Mouse (Mus musculus) heart, embryonic 11.5 days (tissue): ENCODE measurements around the gene Elk3. TPM values are rescaled to one million over a fixed set of nuclear protein-coding genes. Genes with fewer than 3 reads are reported as not detected.

Experiments
- ATAC-seq: fragments of 200-750 bp; cut with Nextera tagmentation; replicated peaks from 2 replicates; pipeline ENCODE4 v1.8.0; 2017; ENCODE audit warnings: moderate library complexity; ENCODE audit not compliant: insufficient number of reproducible peaks, low FRiP score, low TSS enrichment
- H3K27ac ChIP-seq: fragments of 300-500 bp; sonication (generic); 2 replicates; pipeline ENCODE4 v1.5.1; 2014; ENCODE audit warnings: mild to moderate bottlenecking, low read depth, low read length
- H3K27me3 ChIP-seq: fragments of 300-500 bp; sonication (generic); 2 replicates; pipeline ENCODE4 v1.6.1; 2014; ENCODE audit warnings: mild to moderate bottlenecking, low read length, mixed read lengths; ENCODE audit not compliant: control insufficient read depth, insufficient read depth
- H3K36me3 ChIP-seq: fragments of 300-500 bp; sonication (generic); 2 replicates; pipeline ENCODE4 v1.6.1; 2014; ENCODE audit warnings: mild to moderate bottlenecking, low read length, moderate library complexity, mixed read lengths; ENCODE audit not compliant: control insufficient read depth, insufficient read depth
- H3K4me1 ChIP-seq: fragments of 300-500 bp; sonication (generic); 2 replicates; pipeline ENCODE4 v1.6.1; 2014; ENCODE audit warnings: low read length; ENCODE audit not compliant: control insufficient read depth, insufficient read depth
- H3K4me2 ChIP-seq: fragments of 300-500 bp; sonication (generic); 2 replicates; pipeline ENCODE4 v1.6.1; 2014; ENCODE audit warnings: mild to moderate bottlenecking, moderate library complexity
- H3K4me3 ChIP-seq: fragments of 300-500 bp; sonication (generic); 2 replicates; pipeline ENCODE4 v1.5.1; 2014; ENCODE audit warnings: low read depth, low read length
- H3K9ac ChIP-seq: fragments of 300-500 bp; sonication (generic); 2 replicates; pipeline ENCODE4 v1.6.1; 2014; ENCODE audit warnings: mild to moderate bottlenecking, low read depth, low read length, moderate library complexity
- H3K9me3 ChIP-seq: fragments of 300-500 bp; sonication (generic); replicated peaks from 2 replicates; pipeline ENCODE4 v1.6.1; 2016; ENCODE audit warnings: low read length; ENCODE audit not compliant: control insufficient read depth
- WGBS: fragments of 180-500 bp; shearing (Covaris S2); extraction: QIAGEN DNeasy Blood & Tissue Kit; methylation state at CpG from one replicate; pipeline ENCODE4 v1.1.7; 2014; ENCODE audit not compliant: insufficient replicate concordance; 5-methylcytosine and 5-hydroxymethylcytosine counted together
- polyA plus RNA-seq: library from polyadenylated mRNA; unstranded; fragments of >200 nt; fragmentation: Nextera tagmentation; extraction: Ambion mirVana; gene quantifications from 2 replicates; pipeline ENCODE4 v1.2.1, GENCODE M21; 2014

The Elk3 gene
- polyA plus RNA-seq, 1 experiment from 2014 or later: 42.1 TPM

DNA sequence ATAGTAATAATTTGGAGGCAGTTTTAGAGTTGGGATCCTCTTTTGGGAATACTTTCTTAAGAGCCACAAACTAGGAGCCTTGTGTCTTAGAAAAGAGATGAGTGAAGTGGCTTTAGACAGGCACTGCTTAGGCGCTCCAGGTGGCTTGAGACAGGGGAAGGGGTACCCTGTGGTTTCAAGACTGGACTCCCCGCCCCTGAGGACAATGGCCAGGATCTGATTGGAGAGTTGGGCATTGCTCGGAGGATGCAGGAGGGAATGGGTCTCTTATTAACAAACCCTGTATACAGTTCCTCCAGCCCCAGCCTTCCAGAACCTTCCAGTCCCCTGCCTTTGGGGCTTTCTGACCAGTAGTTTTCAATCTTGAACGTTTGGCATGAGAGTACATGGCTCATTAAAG lies 641 bp upstream of the Elk3 start:
- Histone ChIP-seq H3K27ac (peak overlapping the region; percentile 97), H3K36me3 (no peaks in the 10 kb centered on the region), H3K4me1 (no peaks in the 10 kb centered on the region), H3K27me3 (no peaks in the 10 kb centered on the region), H3K9ac (no peak overlapping the region), H3K4me2 (peak overlapping the region; percentile 94), H3K9me3 (no peaks in the 10 kb centered on the region), H3K4me3 (no peak overlapping the region)
- WGBS: 14% methylated on average over 4 of the region's 4 CpGs
- ATAC-seq: no peak

DNA sequence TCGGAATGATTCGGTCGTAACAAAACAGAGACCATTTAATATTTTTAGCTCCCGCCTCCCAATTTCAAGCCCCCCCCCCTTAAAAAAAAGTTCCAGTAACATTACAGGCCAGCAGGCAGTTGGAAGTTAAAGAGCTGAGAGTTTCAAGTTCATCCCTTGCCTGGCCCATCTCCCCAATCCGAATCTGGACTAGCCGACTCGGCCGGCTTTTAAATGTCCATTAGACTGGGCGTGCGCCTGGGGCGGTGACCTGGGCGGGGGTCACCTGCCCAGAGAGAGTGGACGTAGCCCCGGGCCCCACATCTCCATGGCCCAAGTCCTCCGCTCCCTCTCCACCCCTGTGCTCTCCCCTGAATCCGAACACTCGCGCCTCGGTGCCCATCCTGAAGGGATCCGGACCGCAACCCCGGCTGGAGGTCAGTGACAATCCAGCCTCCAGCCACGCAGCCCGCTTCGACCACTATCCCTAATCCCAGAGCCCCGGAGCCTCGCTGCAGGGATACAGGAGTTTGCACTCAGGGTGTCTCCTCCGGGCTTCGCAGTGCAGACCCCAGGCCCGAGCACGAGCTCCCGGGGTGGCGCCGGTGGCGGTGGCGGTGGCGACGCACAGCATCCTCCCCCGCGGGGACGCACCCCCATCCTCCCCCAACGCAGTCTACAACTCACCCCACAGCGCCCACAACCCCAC lies 857 bp downstream of the Elk3 start:
- H3K9ac ChIP-seq: peak overlapping the region; percentile 93
- H3K27me3 ChIP-seq: no peaks in the 10 kb centered on the region
- no peaks in the 10 kb centered on the region for H3K9me3 ChIP-seq
- under 1% methylated on average over 42 of the region's 43 CpGs for WGBS
- peak overlapping the region; percentile 77 for H3K4me3 ChIP-seq
- 0 out of 2 replicates have a peak, but pooled peaks have one; percentile 36 for ATAC-seq
- no peaks in the 10 kb centered on the region for H3K36me3 ChIP-seq
- H3K27ac ChIP-seq: peak overlapping the region; percentile 97
- H3K4me1 ChIP-seq: no peaks in the 10 kb centered on the region
- peak overlapping the region; percentile 94 for H3K4me2 ChIP-seq

DNA sequence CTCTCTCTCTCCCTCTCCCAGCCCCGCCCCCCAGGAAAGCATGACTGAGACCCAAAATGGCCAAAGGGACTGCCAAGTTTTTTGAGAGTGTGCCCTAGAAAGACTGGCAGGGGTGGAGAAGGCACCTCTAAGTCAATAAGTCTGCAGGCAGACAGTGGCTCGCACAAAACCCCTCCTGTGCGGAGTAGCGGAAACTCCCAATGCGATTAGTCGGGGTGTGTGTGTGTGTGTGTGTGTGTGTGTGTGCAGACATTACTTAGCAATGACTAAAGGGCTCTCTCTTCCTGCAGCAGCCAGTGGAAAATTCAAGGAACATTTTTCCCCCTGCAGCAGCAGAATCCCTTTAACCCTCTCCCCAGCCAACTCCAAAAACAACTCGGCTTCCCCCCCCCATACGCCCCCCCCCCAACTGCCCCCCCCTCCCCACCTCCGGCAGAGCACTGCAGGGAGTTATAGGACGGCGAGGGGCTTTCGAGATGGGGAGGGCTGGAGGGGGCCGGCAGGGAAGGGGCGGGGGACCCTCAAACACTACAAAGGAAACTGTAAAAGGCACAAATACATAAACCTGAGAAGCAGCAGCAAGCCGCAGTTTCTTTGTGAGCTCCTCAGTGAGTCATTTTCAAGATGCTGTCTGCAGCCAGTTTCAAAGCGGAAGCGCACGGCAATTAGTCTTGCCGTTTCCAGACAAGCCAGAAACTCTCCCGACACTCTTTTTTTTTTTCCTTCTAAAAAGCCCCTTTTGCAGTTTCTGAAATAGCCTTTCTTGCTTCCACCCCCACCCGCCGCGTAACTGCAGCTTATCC lies 1.6 kb downstream of the Elk3 start:
- Histone ChIP-seq H3K9ac (peak overlapping the region; percentile 93), H3K27ac (peak overlapping the region; percentile 97), H3K9me3 (no peaks in the 10 kb centered on the region), H3K4me3 (peak overlapping the region; percentile 77), H3K36me3 (no peaks in the 10 kb centered on the region), H3K4me1 (no peaks in the 10 kb centered on the region), H3K27me3 (no peaks in the 10 kb centered on the region), H3K4me2 (peak overlapping the region; percentile 94)
- 0 out of 2 replicates have a peak, but pooled peaks have one; percentile 29 for ATAC-seq
- WGBS: under 1% methylated on average over 18 of the region's 23 CpGs

DNA sequence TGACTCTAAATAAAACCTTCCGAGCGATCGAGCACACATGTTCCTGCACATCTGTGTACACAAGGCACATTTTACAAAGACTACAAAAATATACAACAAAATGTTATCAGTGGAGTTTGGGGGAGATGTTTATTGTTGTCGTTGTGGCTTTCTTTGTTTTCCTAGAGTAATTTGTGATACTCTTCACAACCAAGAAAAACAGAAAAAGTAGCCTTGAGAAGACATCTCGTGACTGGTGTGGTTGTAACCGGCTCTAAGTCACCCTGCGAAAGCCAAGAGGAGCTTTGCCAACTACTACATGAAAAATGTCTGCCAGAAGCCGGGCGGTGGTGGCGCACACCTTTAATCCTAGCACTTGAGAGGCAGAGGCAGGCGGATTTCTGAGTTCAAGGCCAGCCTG lies 4.6 kb downstream of the Elk3 start:
- no peak for ATAC-seq
- Histone ChIP-seq H3K27me3 (no peaks in the 10 kb centered on the region), H3K4me1 (0 out of 2 replicates have a peak, but pooled peaks cover 2% of the 10 kb centered on the region), H3K27ac (no peak overlapping the region), H3K4me3 (no peak overlapping the region), H3K36me3 (no peaks in the 10 kb centered on the region), H3K9me3 (no peaks in the 10 kb centered on the region), H3K4me2 (peak overlapping the region; percentile 12), H3K9ac (no peak overlapping the region)
- 82% methylated on average over 11 of the region's 11 CpGs for WGBS

DNA sequence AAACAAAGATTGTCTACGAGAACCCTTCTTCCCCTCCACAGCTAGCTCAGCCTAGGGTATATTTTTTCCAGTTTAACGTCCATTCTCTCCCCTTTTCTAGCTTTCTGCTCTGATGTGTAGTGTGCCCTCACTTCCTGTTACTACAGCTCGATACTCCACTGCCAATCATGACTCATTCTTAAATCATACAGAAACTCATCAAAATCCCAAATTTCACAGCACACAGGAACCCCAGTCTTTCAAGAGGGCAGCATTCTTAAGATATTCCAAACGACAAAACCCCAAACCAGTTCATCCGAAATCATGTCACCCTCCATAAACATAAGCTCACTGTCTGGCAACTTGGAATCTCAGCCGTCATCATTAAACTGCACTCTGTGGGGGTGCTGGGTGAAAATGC lies 5.0 kb downstream of the Elk3 start:
- Histone ChIP-seq H3K9me3 (no peaks in the 10 kb centered on the region), H3K9ac (no peak overlapping the region), H3K27me3 (no peaks in the 10 kb centered on the region), H3K4me2 (peak overlapping the region; percentile 12), H3K36me3 (no peaks in the 10 kb centered on the region), H3K4me3 (no peak overlapping the region), H3K4me1 (0 out of 2 replicates have a peak, but pooled peaks cover 2% of the 10 kb centered on the region), H3K27ac (no peak overlapping the region)
- ATAC-seq: no peak
- WGBS: 56% methylated on average over 6 of the region's 6 CpGs

DNA sequence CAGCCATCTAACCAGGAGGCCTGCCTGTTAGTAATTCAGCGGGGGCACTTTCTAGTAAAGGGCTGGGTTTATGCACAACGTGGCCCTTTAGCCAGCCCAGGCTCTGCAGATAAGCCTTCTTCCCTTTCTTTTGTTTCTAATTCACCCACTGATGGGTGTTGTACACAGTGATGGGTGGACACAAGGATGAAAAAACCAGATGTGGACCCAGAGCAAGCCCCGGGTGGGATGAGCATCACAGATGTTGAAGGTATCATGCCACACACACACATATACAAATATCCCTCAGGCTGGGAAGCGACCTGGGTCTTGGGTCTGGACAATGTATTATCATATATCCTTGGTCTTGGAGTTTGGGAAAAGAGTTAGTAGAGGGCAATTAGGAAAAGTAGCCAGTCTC lies 7.7 kb downstream of the Elk3 start:
- H3K27ac ChIP-seq: no peak overlapping the region
- H3K27me3 ChIP-seq: no peaks in the 10 kb centered on the region
- no peaks in the 10 kb centered on the region for H3K36me3 ChIP-seq
- peak overlapping the region; percentile 20; the same call in 1 of the 2 replicates for H3K4me2 ChIP-seq
- 62% methylated on average over 4 of the region's 4 CpGs for WGBS
- no peak overlapping the region for H3K9ac ChIP-seq
- H3K4me3 ChIP-seq: no peak overlapping the region
- H3K4me1 ChIP-seq: peaks cover 10% of the 10 kb centered on the region
- no peaks in the 10 kb centered on the region for H3K9me3 ChIP-seq
- ATAC-seq: no peak

DNA sequence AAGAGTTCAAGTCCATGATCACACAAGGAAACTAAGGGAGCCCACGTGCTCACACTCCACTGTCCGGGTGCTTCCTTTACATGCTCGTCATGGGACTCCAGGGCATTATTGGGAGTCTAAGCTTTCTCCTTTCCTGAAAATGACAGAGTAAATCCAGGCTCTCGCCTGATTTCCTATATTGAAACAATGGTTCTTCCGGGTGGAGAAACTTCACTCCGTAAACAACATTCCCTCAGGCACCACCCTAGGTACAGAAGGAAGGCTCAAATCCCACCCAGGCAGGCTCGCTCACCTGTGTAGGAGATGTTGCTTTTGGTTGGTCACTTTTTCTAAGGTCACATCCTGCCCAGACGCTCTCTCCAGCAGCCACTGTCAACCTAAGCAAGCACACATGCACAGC lies 9.1 kb downstream of the Elk3 start:
- no peak overlapping the region for H3K9ac ChIP-seq
- no peak overlapping the region for H3K4me2 ChIP-seq
- no peaks in the 10 kb centered on the region for H3K9me3 ChIP-seq
- no peaks in the 10 kb centered on the region for H3K36me3 ChIP-seq
- H3K27ac ChIP-seq: no peak overlapping the region
- peaks cover 18% of the 10 kb centered on the region for H3K4me1 ChIP-seq
- no peak for ATAC-seq
- 66% methylated on average over 8 of the region's 8 CpGs for WGBS
- no peak overlapping the region for H3K4me3 ChIP-seq
- H3K27me3 ChIP-seq: no peaks in the 10 kb centered on the region

DNA sequence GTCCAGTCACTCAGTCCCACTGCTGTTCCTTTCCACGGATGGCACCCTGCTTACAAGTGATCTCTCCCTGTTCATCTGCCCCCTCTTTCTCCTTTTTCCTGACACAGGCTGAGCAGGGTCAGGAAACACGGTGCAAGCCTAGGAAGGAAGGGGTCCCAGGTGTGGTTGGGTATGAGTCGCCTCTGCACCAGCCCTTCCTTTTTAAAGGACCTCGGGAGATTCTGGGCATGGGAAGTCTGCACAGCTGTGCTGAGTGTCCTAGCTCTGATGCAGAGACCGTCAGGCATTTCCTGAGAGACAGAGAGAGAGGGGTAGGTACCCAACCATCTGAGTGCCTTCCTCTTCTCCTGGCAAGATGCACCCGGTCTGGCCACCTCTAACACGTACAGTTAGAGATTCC lies 12.7 kb downstream of the Elk3 start:
- ATAC-seq: no peak
- H3K36me3 ChIP-seq: no peaks in the 10 kb centered on the region
- no peaks in the 10 kb centered on the region for H3K9me3 ChIP-seq
- peaks cover 38% of the 10 kb centered on the region for H3K4me1 ChIP-seq
- 45% methylated on average over 7 of the region's 7 CpGs for WGBS
- H3K4me3 ChIP-seq: no peak overlapping the region
- peak overlapping the region; percentile 81 for H3K27ac ChIP-seq
- H3K9ac ChIP-seq: peak overlapping the region; percentile 17; the same call in 1 of the 2 replicates
- H3K4me2 ChIP-seq: peak overlapping the region; percentile 31
- H3K27me3 ChIP-seq: no peaks in the 10 kb centered on the region
